Mouse (Mus musculus): ENCODE measurements around the gene Marc1. TPM values are rescaled to one million over a fixed set of nuclear protein-coding genes. Genes with fewer than 3 reads are reported as not detected.

The Marc1 gene
- total RNA-seq, 2 experiments from 2014 or later, result not detected

DNA sequence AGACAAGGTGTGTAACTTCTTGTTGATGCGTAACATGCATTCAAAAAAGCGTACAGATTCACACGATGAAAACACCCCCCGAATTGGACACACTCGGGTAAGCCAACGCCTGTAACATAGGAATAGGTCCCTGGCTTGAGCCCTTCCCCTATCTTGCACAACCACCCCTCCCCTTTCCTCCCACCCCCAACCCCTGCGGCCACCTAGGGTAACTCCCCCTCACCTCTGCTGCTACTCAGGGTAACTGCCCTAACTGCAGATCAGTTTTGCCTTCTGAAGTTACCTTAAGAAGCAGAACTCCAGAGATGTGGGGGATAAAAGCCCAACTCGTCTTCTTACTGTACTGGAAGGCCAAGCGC lies 39.2 kb downstream of the Marc1 start:
- ATAC-seq (replicated peaks; ENCODE audit: low FRiP score, poor library complexity, severe bottlenecking), result peak; percentile 29; the same call in 1 of the 2 replicates

DNA sequence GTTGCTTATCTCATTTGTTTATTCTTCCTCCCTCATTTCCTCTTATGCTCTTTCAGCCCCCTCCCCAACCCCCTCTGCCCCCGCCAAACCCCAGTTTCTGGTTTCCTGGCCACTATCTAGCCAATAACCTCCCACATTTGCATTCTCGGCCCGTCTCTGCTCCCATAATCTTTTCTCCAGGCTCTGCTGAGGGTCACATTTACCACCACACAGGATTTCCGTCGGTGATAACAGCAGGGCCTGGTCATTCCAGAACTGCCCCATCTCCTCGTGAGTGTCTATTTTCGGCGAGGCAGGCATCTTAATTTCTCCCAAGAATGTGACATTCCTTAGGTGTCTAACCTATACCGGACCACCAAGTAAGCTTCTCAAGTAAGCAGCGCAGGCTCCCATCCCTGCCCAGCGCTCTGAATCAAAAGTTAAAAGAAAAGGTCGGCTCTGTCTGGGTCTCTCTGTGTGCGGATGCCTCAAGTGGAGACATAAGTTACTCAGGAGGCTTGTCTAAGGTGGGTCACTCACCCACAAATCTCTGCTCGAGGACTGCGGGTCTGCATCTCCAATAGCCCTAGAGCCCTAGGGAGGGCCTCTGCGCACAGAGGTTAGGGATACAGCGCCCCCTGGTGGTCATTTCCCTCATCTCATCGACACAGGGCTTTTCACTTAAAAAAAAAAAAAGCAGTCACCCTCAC lies 39.8 kb downstream of the Marc1 start:
- ATAC-seq (replicated peaks; ENCODE audit: low FRiP score, poor library complexity, severe bottlenecking), result peak; percentile 80

DNA sequence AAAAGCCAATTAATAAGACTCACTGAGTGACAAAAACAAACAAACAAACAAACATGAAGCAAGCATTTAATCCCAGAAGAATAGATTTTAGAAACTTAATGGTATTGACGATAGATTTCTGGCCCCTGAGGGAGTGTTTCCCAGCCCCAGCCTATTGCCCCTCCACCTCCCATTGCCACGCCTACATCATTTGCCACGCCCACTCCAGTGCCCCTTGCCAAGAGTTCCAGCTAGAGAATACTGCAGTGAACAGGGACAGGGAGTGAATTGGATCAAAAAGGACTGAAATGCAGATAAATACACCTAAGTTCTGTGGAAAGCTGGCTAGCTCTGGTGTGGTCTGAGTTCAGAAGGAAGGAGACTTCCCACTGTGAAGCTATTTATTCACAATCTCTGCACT lies 47.2 kb downstream of the Marc1 start:
- no peak for ATAC-seq (replicated peaks; ENCODE audit: low FRiP score, poor library complexity, severe bottlenecking)

DNA sequence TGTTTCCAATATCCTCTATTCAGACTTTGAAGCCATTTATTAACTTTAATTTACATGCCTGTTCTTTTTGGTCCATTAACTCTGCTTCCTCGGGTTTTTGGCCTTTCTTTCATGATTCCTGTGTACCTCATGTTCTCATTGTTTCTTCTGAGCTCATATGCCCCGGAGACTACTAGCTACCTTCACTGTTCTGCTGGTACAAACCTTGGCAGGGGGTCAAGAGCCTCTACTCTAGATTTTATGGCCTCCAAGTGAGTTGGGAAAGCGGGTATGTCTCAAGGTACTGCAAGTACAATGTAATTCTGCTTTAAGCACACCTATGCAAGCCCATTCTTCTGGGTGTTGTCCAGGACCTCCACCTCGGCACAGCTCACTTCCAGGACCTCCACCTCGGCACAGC lies 48.2 kb downstream of the Marc1 start:
- no peak for ATAC-seq (replicated peaks; ENCODE audit: low FRiP score, poor library complexity, severe bottlenecking)

DNA sequence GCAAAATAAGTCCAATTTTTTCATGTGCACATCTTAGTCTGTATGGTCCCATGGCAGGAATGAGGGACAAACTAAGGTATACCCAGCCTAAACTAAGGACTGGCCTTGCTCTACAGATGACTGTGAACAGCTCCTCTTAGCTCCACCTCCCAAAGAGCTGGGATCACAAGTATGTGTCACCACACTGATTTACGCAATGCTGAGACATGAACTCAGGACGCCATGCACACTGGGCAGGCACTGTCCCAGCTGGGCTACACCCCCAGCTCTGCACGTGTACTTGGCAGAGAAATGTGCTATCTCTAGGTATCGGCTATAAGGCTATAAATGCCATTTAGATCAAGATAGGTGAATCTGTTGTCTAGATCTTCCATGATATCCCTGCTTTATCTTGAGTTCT lies 49.1 kb downstream of the Marc1 start:
- 0 out of 2 replicates have a peak, but pooled peaks have one; percentile 30 for ATAC-seq (replicated peaks; ENCODE audit: low FRiP score, poor library complexity, severe bottlenecking)

DNA sequence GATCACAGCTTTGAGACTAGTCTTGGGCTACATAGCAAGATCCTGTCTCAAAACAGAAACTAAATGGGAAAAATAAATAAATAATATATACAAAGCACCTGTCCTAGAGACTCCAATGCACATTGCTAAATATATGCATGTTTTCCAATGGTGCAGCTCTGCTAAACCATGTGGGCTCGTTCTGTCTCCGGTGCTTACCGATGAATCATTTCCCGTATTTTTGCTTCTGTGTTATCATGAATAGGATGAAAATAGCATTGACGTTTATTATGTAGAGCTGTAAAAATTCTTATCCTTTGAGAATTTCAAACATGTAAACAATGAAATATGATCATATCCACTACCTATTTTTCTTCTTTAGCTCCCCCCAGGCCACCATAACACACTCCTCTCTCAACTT lies 58.4 kb downstream of the Marc1 start:
- ATAC-seq (replicated peaks; ENCODE audit: low FRiP score, poor library complexity, severe bottlenecking), result no peak

DNA sequence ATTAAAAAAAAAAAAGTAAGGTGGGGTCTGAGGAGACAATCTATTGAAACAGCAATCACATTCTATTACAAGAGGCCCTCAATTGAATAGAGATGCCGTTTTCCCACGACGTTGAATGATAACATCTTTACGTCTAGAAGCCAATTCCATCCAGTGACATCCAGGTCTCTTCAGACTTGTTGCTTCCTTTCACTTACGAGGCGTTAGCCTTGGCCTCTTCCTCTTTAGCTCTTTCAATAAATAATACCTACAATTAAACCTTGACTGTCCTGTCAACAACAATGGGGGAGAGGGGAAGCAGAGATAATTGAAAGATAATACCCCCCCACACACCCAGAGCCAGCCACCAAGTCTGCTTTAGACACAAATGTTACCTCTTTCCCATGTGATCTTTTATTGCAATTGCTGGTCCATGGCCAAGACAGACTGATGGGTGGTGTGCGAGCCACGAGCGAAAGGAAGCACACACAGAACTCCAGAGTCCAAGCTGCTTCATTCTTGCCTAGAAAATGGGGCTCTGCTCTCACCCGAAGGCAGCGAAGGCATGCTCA lies 60.9 kb downstream of the Marc1 start:
- no peak for ATAC-seq (replicated peaks; ENCODE audit: low FRiP score, poor library complexity, severe bottlenecking)

DNA sequence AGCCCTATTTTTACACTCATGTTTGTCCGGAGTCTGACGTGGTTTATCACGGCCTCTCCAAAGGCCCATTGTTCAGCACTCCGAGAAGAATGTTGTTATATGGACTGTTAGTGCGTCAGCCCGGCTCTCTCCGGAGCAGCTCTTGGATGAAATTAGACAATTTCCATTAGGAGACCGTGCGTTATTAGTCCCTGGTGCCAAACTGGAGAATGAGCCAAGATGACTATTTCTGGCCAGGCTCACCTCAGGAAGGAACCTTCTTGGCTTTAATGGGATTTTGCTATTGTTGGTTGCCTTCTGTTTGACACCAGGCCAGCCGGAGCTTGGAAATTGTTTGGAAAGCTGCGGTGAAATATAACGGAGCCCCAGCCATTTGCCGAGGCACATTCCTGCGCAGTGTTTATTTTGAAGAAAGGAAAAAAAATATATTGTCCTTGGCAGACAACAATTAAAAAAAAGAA lies 62.4 kb downstream of the Marc1 start:
- ATAC-seq (replicated peaks; ENCODE audit: low FRiP score, poor library complexity, severe bottlenecking), result no peak

DNA sequence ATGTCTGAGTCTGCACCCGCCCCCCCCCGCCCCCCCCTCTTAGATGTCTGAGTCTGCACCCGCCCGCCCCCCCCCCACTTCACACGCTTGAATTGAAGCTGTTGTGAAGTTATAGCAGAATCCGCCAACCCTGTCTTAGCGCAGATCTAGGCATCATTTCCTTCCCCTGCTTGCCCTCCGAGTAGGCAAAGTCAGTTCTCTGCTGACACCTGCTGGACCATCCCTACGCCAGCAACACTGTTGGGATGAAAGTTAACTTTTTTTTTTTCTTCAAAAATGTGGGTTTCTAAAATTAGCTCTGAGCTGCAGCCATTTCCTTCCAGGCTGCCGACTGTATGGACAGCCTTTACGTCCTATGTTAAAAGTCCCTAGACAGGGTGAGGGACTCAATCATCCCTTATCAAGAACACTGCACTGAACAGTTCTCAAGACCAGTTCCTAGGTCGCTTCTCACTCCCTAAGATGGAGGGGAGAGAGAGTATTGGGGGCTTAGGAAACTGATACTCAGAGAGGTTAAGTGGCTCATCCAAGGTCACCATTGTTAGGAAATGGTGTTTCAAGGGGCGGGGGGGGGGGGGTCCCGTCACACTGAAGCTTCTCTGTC lies 73.1 kb downstream of the Marc1 start:
- ATAC-seq (replicated peaks; ENCODE audit: low FRiP score, poor library complexity, severe bottlenecking), result peak; percentile 57; the same call in 1 of the 2 replicates

DNA sequence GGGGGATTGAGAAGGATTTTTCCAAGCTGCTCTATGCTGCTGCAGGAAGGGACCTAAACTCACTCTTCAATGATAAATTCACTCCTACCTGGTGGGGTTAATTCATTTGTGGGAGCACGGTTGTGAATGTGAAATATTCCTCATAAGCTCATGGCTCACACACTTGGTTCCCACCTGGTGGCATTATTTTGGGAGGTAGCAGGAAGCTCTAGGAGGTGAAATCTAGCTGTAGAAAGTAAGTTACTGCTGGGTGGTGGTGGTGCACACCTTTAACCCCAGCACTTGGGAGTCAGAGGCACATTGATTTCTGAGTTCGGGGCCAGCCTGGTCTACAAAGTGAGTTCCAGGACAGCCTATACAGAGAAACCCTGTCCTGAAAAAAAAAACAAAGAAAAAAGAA lies 73.9 kb downstream of the Marc1 start:
- ATAC-seq (replicated peaks; ENCODE audit: low FRiP score, poor library complexity, severe bottlenecking), result no peak

Other genes starting within 250 kb of the Marc1 start
- gene Hlx, start 78.7 kb downstream of the Marc1 start, total RNA-seq (2015; ENCODE audit: low replicate concordance), result 1.7 and 6.9 TPM in 2 replicates
- 1.8 and 7.8 TPM in 2 replicates for gene Hlx, start 78.7 kb downstream of the Marc1 start, total RNA-seq (2017; ENCODE audit: low replicate concordance)
- gene Marc2, start 35.1 kb upstream of the Marc1 start, total RNA-seq (2015; ENCODE audit: low replicate concordance), result 31.6 and 35.5 TPM in 2 replicates
- 24.7 and 25.2 TPM in 2 replicates for gene Marc2, start 35.1 kb upstream of the Marc1 start, total RNA-seq (2017; ENCODE audit: low replicate concordance)
- not detected in 2 replicates for gene C130074G19Rik, start 71.9 kb upstream of the Marc1 start, total RNA-seq (2015; ENCODE audit: low replicate concordance)
- not detected in 2 replicates for gene C130074G19Rik, start 71.9 kb upstream of the Marc1 start, total RNA-seq (2017; ENCODE audit: low replicate concordance)
- gene Mark1, start 188.3 kb upstream of the Marc1 start, total RNA-seq (2015; ENCODE audit: low replicate concordance), result not detected in 2 replicates
- gene Mark1, start 188.3 kb upstream of the Marc1 start, total RNA-seq (2017; ENCODE audit: low replicate concordance), result not detected in 2 replicates